Comparison of ENCODE assay signal across 27 mouse cellular contexts in genomic region chr8:61218439-61218838, GRCm38 (mm10). TPM values are rescaled to one million over a fixed set of nuclear protein-coding genes. Genes with fewer than 3 reads are reported as not detected.
DNase-seq lines count a peak whose midpoint lies in the region; ATAC-seq and TF ChIP-seq lines count a peak whose summit lies in the region.
"Had no signal": no experiment of that assay in that cellular context is flagged by ENCODE, and none has a peak within 500 bp of the region (broad histone marks: within the 10 kb centered on the region; RNA-seq: fewer than 3 reads in every experiment).

No protein-coding gene starts in this region.

- 91% methylated on average over 2 of the region's 2 CpGs for WGBS in heart, embryonic 10.5 days
- WGBS in forebrain, embryonic 16.5 days: 96% methylated on average over 2 of the region's 2 CpGs
- 95% methylated on average over 2 of the region's 2 CpGs for WGBS in forebrain, postnatal 0 days

- no peak overlapping the region for H3K4me3 ChIP-seq in heart, embryonic 10.5 days
- H3K4me3 ChIP-seq in forebrain, embryonic 16.5 days (replicated peaks; ENCODE audit: low read length): no peak overlapping the region
- H3K4me3 ChIP-seq in forebrain, postnatal 0 days (ENCODE audit: low read depth, low read length): no peak overlapping the region
- H3K4me3 ChIP-seq: embryonic facial prominence, embryonic 15.5 days; heart, embryonic 12.5 days; hindbrain, embryonic 10.5 days; kidney, embryonic 15.5 days; left cerebral cortex, adult 2 months; limb, embryonic 15.5 days; myocyte; neural tube, embryonic 13.5 days had no signal

- no peaks in the 10 kb centered on the region for H3K36me3 ChIP-seq in heart, embryonic 10.5 days
- no peaks in the 10 kb centered on the region for H3K36me3 ChIP-seq in splenic B cell, adult 2 months (ENCODE audit: control insufficient read depth, insufficient read depth, low read length, poor library complexity, severe bottlenecking)
- H3K36me3 ChIP-seq in forebrain, embryonic 16.5 days (ENCODE audit: control insufficient read depth, insufficient read depth): no peaks in the 10 kb centered on the region
- no peaks in the 10 kb centered on the region for H3K36me3 ChIP-seq in forebrain, postnatal 0 days (ENCODE audit: insufficient read depth)
- H3K36me3 ChIP-seq: embryonic facial prominence, embryonic 15.5 days; heart, embryonic 12.5 days; hindbrain, embryonic 10.5 days; kidney, embryonic 15.5 days; limb, embryonic 15.5 days; neural tube, embryonic 13.5 days had no signal

- H3K9ac ChIP-seq in forebrain, embryonic 16.5 days (replicated peaks; ENCODE audit: low read depth, low read length): no peak overlapping the region
- H3K9ac ChIP-seq in forebrain, postnatal 0 days: no peak overlapping the region
- H3K9ac ChIP-seq: embryonic facial prominence, embryonic 15.5 days; heart, embryonic 12.5 days; kidney, embryonic 15.5 days; limb, embryonic 15.5 days; liver, embryonic 14.5 days; lung, embryonic 14.5 days; neural tube, embryonic 13.5 days had no signal

- H3K9me3 ChIP-seq in heart, embryonic 10.5 days: no peaks in the 10 kb centered on the region
- H3K9me3 ChIP-seq in forebrain, embryonic 16.5 days (ENCODE audit: control insufficient read depth, low read length): no peaks in the 10 kb centered on the region
- no peaks in the 10 kb centered on the region for H3K9me3 ChIP-seq in forebrain, postnatal 0 days (ENCODE audit: low read length)
- H3K9me3 ChIP-seq: embryonic facial prominence, embryonic 15.5 days; heart, embryonic 12.5 days; hindbrain, embryonic 10.5 days; kidney, embryonic 15.5 days; limb, embryonic 15.5 days; neural tube, embryonic 13.5 days had no signal

- ATAC-seq in forebrain, embryonic 16.5 days: no peak
- ATAC-seq in forebrain, postnatal 0 days: no peak
- ATAC-seq: hindbrain, embryonic 16.5 days; midbrain, embryonic 16.5 days had no signal

- H3K27ac ChIP-seq in heart, embryonic 10.5 days: no peak overlapping the region
- no peak overlapping the region for H3K27ac ChIP-seq in forebrain, embryonic 16.5 days (ENCODE audit: low read length)
- H3K27ac ChIP-seq in forebrain, postnatal 0 days (ENCODE audit: low read depth, low read length): no peak overlapping the region
- H3K27ac ChIP-seq: embryonic facial prominence, embryonic 15.5 days; hindbrain, embryonic 10.5 days; kidney, embryonic 15.5 days; left cerebral cortex, adult 2 months; limb, embryonic 15.5 days; liver, embryonic 14.5 days; neural tube, embryonic 13.5 days had no signal

- H3K27me3 ChIP-seq in heart, embryonic 10.5 days (ENCODE audit: insufficient read depth, poor library complexity, severe bottlenecking): no peaks in the 10 kb centered on the region
- no peaks in the 10 kb centered on the region for H3K27me3 ChIP-seq in splenic B cell, adult 2 months (ENCODE audit: control insufficient read depth, insufficient read depth, low read length, poor library complexity, severe bottlenecking)
- H3K27me3 ChIP-seq in forebrain, embryonic 16.5 days (replicated peaks; ENCODE audit: control insufficient read depth, insufficient read depth, low read length): no peaks in the 10 kb centered on the region
- no peaks in the 10 kb centered on the region for H3K27me3 ChIP-seq in forebrain, postnatal 0 days (ENCODE audit: insufficient read depth, low read length)
- H3K27me3 ChIP-seq: embryonic facial prominence, embryonic 15.5 days; heart, embryonic 12.5 days; kidney, embryonic 15.5 days; limb, embryonic 15.5 days; neural tube, embryonic 13.5 days had no signal

- TF ChIP-seq CTCF in forebrain, postnatal 0 days (IDR thresholded peaks at IDR 0.05; ENCODE audit: low read depth): no peak

- H3K4me1 ChIP-seq in heart, embryonic 10.5 days: peaks cover 8% of the 10 kb centered on the region
- H3K4me1 ChIP-seq in forebrain, embryonic 16.5 days (replicated peaks; ENCODE audit: control insufficient read depth, insufficient read depth, low read length): peaks cover 16% of the 10 kb centered on the region
- peaks cover 13% of the 10 kb centered on the region; the same call in 1 of the 2 replicates for H3K4me1 ChIP-seq in forebrain, postnatal 0 days (ENCODE audit: insufficient read depth)

- no peak overlapping the region for H3K4me2 ChIP-seq in forebrain, embryonic 16.5 days (ENCODE audit: low read length)
- H3K4me2 ChIP-seq in forebrain, postnatal 0 days (ENCODE audit: low read depth): no peak overlapping the region
- H3K4me2 ChIP-seq: embryonic facial prominence, embryonic 15.5 days; heart, embryonic 12.5 days; kidney, embryonic 15.5 days; limb, embryonic 15.5 days; neural tube, embryonic 13.5 days had no signal

- DNase-seq in heart, adult 11 months: peak; percentile 15
- no peak for DNase-seq in heart, embryonic 10.5 days (ENCODE audit: low spot score)
- DNase-seq in MEL-GATA-1-ER (ENCODE audit: extremely low read depth, low read depth): peak; percentile 43
- DNase-seq in induced T-regulatory cell, adult 2 months (ENCODE audit: low read depth): peak; percentile 36
- peak; percentile 36 for DNase-seq in splenic B cell, adult 2 months (ENCODE audit: low read depth, low spot score)
- no peak for DNase-seq in retina, postnatal 1 day
- no peak for DNase-seq in forebrain, postnatal 0 days
- DNase-seq: adrenal gland, adult 8-10 months; cerebellum, adult 11-12 months; cerebellum, postnatal 25 days; heart, postnatal 10 days; kidney, adult 11 months; kidney, postnatal 36 days; lung, embryonic 14.5 days; thymus, postnatal 14 days had no signal

RNA-seq across cellular contexts. Expression of gene Sh3rf1, which starts 5.2 kb away (rescaled TPM):
- 5.6 and 8.4 TPM in 2 replicates for polyA plus RNA-seq in heart, embryonic 10.5 days (2016; fragmentation: Nextera tagmentation; extraction: Ambion mirVana)
- polyA plus RNA-seq in forebrain, embryonic 16.5 days (2015; fragmentation: Nextera tagmentation; extraction: Ambion mirVana): 30.4 and 33.6 TPM in 2 replicates
- total RNA-seq in forebrain, postnatal 0 days (2014; rRNA removed): 28.5 and 35.4 TPM in 2 replicates
- polyA plus RNA-seq in forebrain, postnatal 0 days (2015; fragmentation: Nextera tagmentation; extraction: Ambion mirVana): 18.3 and 27.3 TPM in 2 replicates

Comparison
In these comparisons a context has a peak if more than half of its experiments do, and no peak if none do; other contexts are left out.
1. DNase-seq: peak in heart, adult 11 months (single experiment), MEL-GATA-1-ER (single experiment), induced T-regulatory cell, adult 2 months (single experiment) and splenic B cell, adult 2 months (single experiment); none in heart, embryonic 10.5 days (single experiment), retina, postnatal 1 day (single experiment) and forebrain, postnatal 0 days (single experiment).